Mouse (Mus musculus) neural tube, embryonic 11.5 days (tissue): ENCODE measurements around the gene Klf14. TPM values are rescaled to one million over a fixed set of nuclear protein-coding genes. Genes with fewer than 3 reads are reported as not detected.

Experiments
- polyA plus RNA-seq: library from polyadenylated mRNA; unstranded; fragments of >200 nt; fragmentation: Nextera tagmentation; extraction: Ambion mirVana; gene quantifications from 2 replicates; pipeline ENCODE4 v1.2.1, GENCODE M21; 2014

Klf14 gene
- polyA plus RNA-seq, 1 experiment from 2014 or later, result 0.57 TPM

Other genes with a start within 250 kb of the Klf14 start
- gene Mest, start 235.5 kb downstream of the Klf14 start, polyA plus RNA-seq, result 1,492 and 1,651 TPM in 2 replicates
- gene Copg2, start 62.3 kb downstream of the Klf14 start, polyA plus RNA-seq, result 38.2 and 43.6 TPM in 2 replicates
- gene Tsga13, start 43.5 kb downstream of the Klf14 start, polyA plus RNA-seq, result not detected in 2 replicates